Mouse (Mus musculus) midbrain, embryonic 11.5 days (tissue): ENCODE results near the gene Kbtbd2. TPM values are rescaled to one million over a fixed set of nuclear protein-coding genes. Genes with fewer than 3 reads are reported as not detected.

ENCODE experiments used
- ATAC-seq: fragments of 200-750 bp; cut with Nextera tagmentation; 2 replicates; pipeline ENCODE4 v1.8.0; 2017; ENCODE audit warnings: moderate TSS enrichment, moderate library complexity; ENCODE audit not compliant: low FRiP score
- DNase-seq: peaks from one replicate; pipeline ENCODE4 v3.0.0; 2015; ENCODE audit warnings: low spot score; ENCODE audit errors: missing footprints
- H3K27ac ChIP-seq: fragments of 300-500 bp; sonication (generic); 2 replicates; pipeline ENCODE4 v1.5.1; 2014; ENCODE audit warnings: low read depth, low read length
- H3K27me3 ChIP-seq: fragments of 300-500 bp; sonication (generic); 2 replicates; pipeline ENCODE4 v1.6.1; 2014; ENCODE audit warnings: mild to moderate bottlenecking, low read length, moderate library complexity, mixed read lengths; ENCODE audit not compliant: control insufficient read depth, insufficient read depth
- H3K36me3 ChIP-seq: fragments of 300-500 bp; sonication (generic); 2 replicates; pipeline ENCODE4 v1.6.1; 2014; ENCODE audit warnings: mild to moderate bottlenecking, low read length, moderate library complexity, mixed read lengths; ENCODE audit not compliant: control insufficient read depth, insufficient read depth
- H3K4me1 ChIP-seq: fragments of 300-500 bp; sonication (generic); 2 replicates; pipeline ENCODE4 v1.6.1; 2014; ENCODE audit warnings: low read length; ENCODE audit not compliant: control insufficient read depth, insufficient read depth
- H3K4me2 ChIP-seq: fragments of 300-500 bp; sonication (generic); 2 replicates; pipeline ENCODE4 v1.6.1; 2014; ENCODE audit warnings: mild to moderate bottlenecking, moderate library complexity
- H3K4me3 ChIP-seq: fragments of 300-500 bp; sonication (generic); 2 replicates; pipeline ENCODE4 v1.5.1; 2014; ENCODE audit warnings: low read depth, low read length
- H3K9ac ChIP-seq: fragments of 300-500 bp; sonication (generic); 2 replicates; pipeline ENCODE4 v1.6.1; 2014; ENCODE audit warnings: low read length
- H3K9me3 ChIP-seq: fragments of 300-500 bp; sonication (generic); 2 replicates; pipeline ENCODE4 v1.6.1; 2016; ENCODE audit warnings: low read length; ENCODE audit not compliant: control insufficient read depth
- WGBS: fragments of 180-500 bp; shearing (Covaris S2); extraction: QIAGEN DNeasy Blood & Tissue Kit; methylation state at CpG from one replicate; pipeline ENCODE4 v1.1.7; 2014; 5-methylcytosine and 5-hydroxymethylcytosine counted together
- polyA plus RNA-seq: library from polyadenylated mRNA; unstranded; fragments of >200 nt; fragmentation: Nextera tagmentation; extraction: Ambion mirVana; gene quantifications from 2 replicates; pipeline ENCODE4 v1.2.1, GENCODE M21; 2014

Gene Kbtbd2
- polyA plus RNA-seq, 1 experiment from 2014 or later, result 29.6 TPM

- under 1% methylated on average over 16 of the region's 16 CpGs for WGBS
- Histone ChIP-seq H3K4me2 (peak overlapping the region; percentile 78), H3K4me3 (peak overlapping the region; percentile 82), H3K9me3 (no peaks in the 10 kb centered on the region), H3K27ac (peak overlapping the region; percentile 98), H3K4me1 (peaks cover 13% of the 10 kb centered on the region; the same call in 1 of the 2 replicates), H3K36me3 (no peaks in the 10 kb centered on the region), H3K9ac (peak overlapping the region; percentile 94), H3K27me3 (no peaks in the 10 kb centered on the region)
- ATAC-seq, result peak; percentile 34
- DNase-seq, result peak; percentile 95
Measured at GRCm38 (mm10) chr6:56796668-56797141, 908 bp downstream of the Kbtbd2 start.

- peak overlapping the region; percentile 94 for H3K9ac ChIP-seq
- peaks cover 13% of the 10 kb centered on the region; the same call in 1 of the 2 replicates for H3K4me1 ChIP-seq
- WGBS, result 12% methylated on average over 8 of the region's 8 CpGs
- H3K9me3 ChIP-seq, result no peaks in the 10 kb centered on the region
- DNase-seq (no peak), ATAC-seq (no peak)
- no peaks in the 10 kb centered on the region for H3K36me3 ChIP-seq
- no peak overlapping the region; the same call in 1 of the 2 replicates for H3K27ac ChIP-seq
- peak overlapping the region; percentile 82 for H3K4me3 ChIP-seq
- H3K4me2 ChIP-seq, result peak overlapping the region; percentile 78
- H3K27me3 ChIP-seq, result no peaks in the 10 kb centered on the region
Measured at GRCm38 (mm10) chr6:56796232-56796631, 1.4 kb downstream of the Kbtbd2 start.

- no peak overlapping the region for H3K4me2 ChIP-seq
- H3K27me3 ChIP-seq, result no peaks in the 10 kb centered on the region
- no peaks in the 10 kb centered on the region for H3K9me3 ChIP-seq
- no peak for ATAC-seq
- 89% methylated on average over 5 of the region's 5 CpGs for WGBS
- H3K27ac ChIP-seq, result no peak overlapping the region
- no peak overlapping the region for H3K4me3 ChIP-seq
- H3K36me3 ChIP-seq, result no peaks in the 10 kb centered on the region
- no peak overlapping the region for H3K9ac ChIP-seq
- DNase-seq, result no peak
- peaks cover 13% of the 10 kb centered on the region; the same call in 1 of the 2 replicates for H3K4me1 ChIP-seq
Measured at GRCm38 (mm10) chr6:56794834-56795233, 2.8 kb downstream of the Kbtbd2 start.

GRCm38 (mm10) chr6:56789336-56789735, 8.3 kb downstream of the Kbtbd2 start:
- Histone ChIP-seq H3K36me3 (no peaks in the 10 kb centered on the region), H3K27me3 (no peaks in the 10 kb centered on the region)
- 89% methylated on average over 3 of the region's 3 CpGs for WGBS

GRCm38 (mm10) chr6:56787668-56788067, 9.9 kb downstream of the Kbtbd2 start:
- H3K9me3 ChIP-seq, result no peaks in the 10 kb centered on the region
- no peak overlapping the region for H3K27ac ChIP-seq
- no peaks in the 10 kb centered on the region for H3K4me1 ChIP-seq
- H3K4me3 ChIP-seq, result no peak overlapping the region
- 92% methylated on average over 2 of the region's 2 CpGs for WGBS
- H3K9ac ChIP-seq, result no peak overlapping the region
- no peak overlapping the region for H3K4me2 ChIP-seq
- ATAC-seq, result no peak
- H3K36me3 ChIP-seq, result peaks cover 2% of the 10 kb centered on the region; the same call in 1 of the 2 replicates
- no peaks in the 10 kb centered on the region for H3K27me3 ChIP-seq
- DNase-seq, result no peak

More at GRCm38 (mm10) chr6:56789336-56789735, 8.3 kb downstream of the Kbtbd2 start:
- no peak for DNase-seq
- no peak overlapping the region for H3K4me3 ChIP-seq
- H3K9ac ChIP-seq, result no peak overlapping the region
- no peaks in the 10 kb centered on the region for H3K4me1 ChIP-seq
- no peak for ATAC-seq
- no peaks in the 10 kb centered on the region for H3K9me3 ChIP-seq
- H3K4me2 ChIP-seq, result no peak overlapping the region
- H3K27ac ChIP-seq, result no peak overlapping the region

- Histone ChIP-seq H3K4me1 (no peaks in the 10 kb centered on the region), H3K27me3 (no peaks in the 10 kb centered on the region), H3K36me3 (peaks cover 3% of the 10 kb centered on the region; the same call in 1 of the 2 replicates), H3K27ac (no peak overlapping the region), H3K9ac (no peak overlapping the region), H3K4me3 (no peak overlapping the region), H3K9me3 (no peaks in the 10 kb centered on the region), H3K4me2 (no peak overlapping the region)
- ATAC-seq (no peak), DNase-seq (no peak)
- WGBS, result 95% methylated on average over 5 of the region's 5 CpGs
Measured at GRCm38 (mm10) chr6:56785068-56785467, 12.5 kb downstream of the Kbtbd2 start.

- no peak overlapping the region for H3K4me3 ChIP-seq
- no peak overlapping the region for H3K27ac ChIP-seq
- 93% methylated on average over 4 of the region's 4 CpGs for WGBS
- H3K36me3 ChIP-seq, result peaks cover 16% of the 10 kb centered on the region; the same call in 1 of the 2 replicates
- ATAC-seq (no peak), DNase-seq (no peak)
- no peaks in the 10 kb centered on the region for H3K27me3 ChIP-seq
- no peaks in the 10 kb centered on the region for H3K9me3 ChIP-seq
- no peak overlapping the region for H3K9ac ChIP-seq
- no peaks in the 10 kb centered on the region for H3K4me1 ChIP-seq
- no peak overlapping the region for H3K4me2 ChIP-seq
Measured at GRCm38 (mm10) chr6:56783561-56784272, 13.9 kb downstream of the Kbtbd2 start.

- ATAC-seq (no peak), DNase-seq (no peak)
- no peak overlapping the region for H3K27ac ChIP-seq
- WGBS, result 93% methylated on average over 5 of the region's 5 CpGs
- no peak overlapping the region for H3K4me2 ChIP-seq
- H3K9ac ChIP-seq, result no peak overlapping the region
- H3K9me3 ChIP-seq, result no peaks in the 10 kb centered on the region
- H3K4me3 ChIP-seq, result no peak overlapping the region
- H3K36me3 ChIP-seq, result peaks cover 19% of the 10 kb centered on the region; the same call in 1 of the 2 replicates
- no peaks in the 10 kb centered on the region for H3K4me1 ChIP-seq
- H3K27me3 ChIP-seq, result no peaks in the 10 kb centered on the region
Measured at GRCm38 (mm10) chr6:56779636-56780035, 18.0 kb downstream of the Kbtbd2 start.

GRCm38 (mm10) chr6:56775816-56776215, 21.8 kb downstream of the Kbtbd2 start:
- H3K4me3 ChIP-seq, result no peak overlapping the region
- ATAC-seq (no peak), DNase-seq (no peak)
- H3K4me1 ChIP-seq, result no peaks in the 10 kb centered on the region
- no peak overlapping the region for H3K4me2 ChIP-seq
- H3K9me3 ChIP-seq, result no peaks in the 10 kb centered on the region; the same call in 1 of the 2 replicates
- H3K9ac ChIP-seq, result no peak overlapping the region
- 98% methylated on average over 3 of the region's 3 CpGs for WGBS
- no peaks in the 10 kb centered on the region for H3K27me3 ChIP-seq
- H3K27ac ChIP-seq, result no peak overlapping the region
- H3K36me3 ChIP-seq, result peaks cover 19% of the 10 kb centered on the region; the same call in 1 of the 2 replicates
